Mouse (Mus musculus): ENCODE results near the gene Ppp1r15b. TPM values are rescaled to one million over a fixed set of nuclear protein-coding genes. Genes with fewer than 3 reads are reported as not detected.

The Ppp1r15b gene
- polyA plus RNA-seq, 1 experiment from 2014 or later, result 69.7 TPM

- DNase-seq (ENCODE audit: low spot score), result no peak
- no peak overlapping the region for H3K27ac ChIP-seq (ENCODE audit: low read depth, low read length)
- ATAC-seq (replicated peaks; ENCODE audit: low FRiP score), result no peak
- no peak overlapping the region for H3K4me3 ChIP-seq (ENCODE audit: low read depth, low read length)
- H3K36me3 ChIP-seq (ENCODE audit: control insufficient read depth, insufficient read depth, low read length), result no peaks in the 10 kb centered on the region
- peaks cover 9% of the 10 kb centered on the region; the same call in 1 of the 2 replicates for H3K4me1 ChIP-seq (replicated peaks; ENCODE audit: control insufficient read depth, insufficient read depth, low read length)
- H3K9ac ChIP-seq (ENCODE audit: low read length), result no peak overlapping the region
- no peak overlapping the region for H3K4me2 ChIP-seq (ENCODE audit: low read depth, low read length, severe bottlenecking)
- 64% methylated on average over 4 of the region's 4 CpGs for WGBS
- H3K9me3 ChIP-seq (ENCODE audit: control insufficient read depth, low read length), result no peaks in the 10 kb centered on the region
- H3K27me3 ChIP-seq (ENCODE audit: control insufficient read depth, insufficient read depth, low read length), result no peaks in the 10 kb centered on the region
Observed at GRCm38 (mm10) chr1:133126365-133126740, 4.6 kb upstream of the Ppp1r15b start.

DNA sequence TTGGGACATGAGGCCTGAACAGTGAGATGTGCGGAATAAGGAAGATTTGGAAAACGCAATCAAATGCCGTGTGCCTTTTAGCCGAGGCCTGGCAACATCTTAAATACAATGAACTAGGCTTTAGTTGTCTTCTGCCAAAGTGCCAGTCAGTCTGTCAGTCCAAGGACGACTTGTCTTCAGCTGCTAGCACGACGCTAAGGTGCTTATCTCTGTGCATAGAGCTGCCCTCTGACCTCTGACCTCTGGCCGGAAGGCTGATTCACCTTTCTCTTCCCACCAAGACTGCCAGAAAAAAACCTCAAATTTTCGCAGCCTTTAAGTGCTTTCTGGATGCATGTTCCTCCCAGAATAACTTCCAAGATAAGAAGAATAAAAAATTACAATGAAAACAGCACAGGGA lies 3.6 kb upstream of the Ppp1r15b start:
- ATAC-seq (replicated peaks; ENCODE audit: low FRiP score) (no peak), DNase-seq (ENCODE audit: low spot score) (no peak)
- H3K4me1 ChIP-seq (replicated peaks; ENCODE audit: control insufficient read depth, insufficient read depth, low read length), result peaks cover 9% of the 10 kb centered on the region; the same call in 1 of the 2 replicates
- H3K36me3 ChIP-seq (ENCODE audit: control insufficient read depth, insufficient read depth, low read length), result no peaks in the 10 kb centered on the region
- no peak overlapping the region for H3K9ac ChIP-seq (ENCODE audit: low read length)
- no peaks in the 10 kb centered on the region for H3K27me3 ChIP-seq (ENCODE audit: control insufficient read depth, insufficient read depth, low read length)
- no peak overlapping the region for H3K27ac ChIP-seq (ENCODE audit: low read depth, low read length)
- H3K4me3 ChIP-seq (ENCODE audit: low read depth, low read length), result no peak overlapping the region
- no peak overlapping the region for H3K4me2 ChIP-seq (ENCODE audit: low read depth, low read length, severe bottlenecking)
- no peaks in the 10 kb centered on the region for H3K9me3 ChIP-seq (ENCODE audit: control insufficient read depth, low read length)
- 61% methylated on average over 9 of the region's 9 CpGs for WGBS

- 12% methylated on average over 16 of the region's 16 CpGs for WGBS
- Histone ChIP-seq H3K27me3 (ENCODE audit: control insufficient read depth, insufficient read depth, low read length) (no peaks in the 10 kb centered on the region), H3K4me1 (replicated peaks; ENCODE audit: control insufficient read depth, insufficient read depth, low read length) (peaks cover 20% of the 10 kb centered on the region)
Observed at GRCm38 (mm10) chr1:133129471-133130221, 1.3 kb upstream of the Ppp1r15b start.

GRCm38 (mm10) chr1:133131561-133131905 lies 590 bp downstream of the Ppp1r15b start:
- 0% methylated on average over 35 of the region's 35 CpGs for WGBS
- Histone ChIP-seq H3K4me2 (ENCODE audit: low read depth, low read length, severe bottlenecking) (peak overlapping the region; percentile 99), H3K9ac (ENCODE audit: low read length) (peak overlapping the region; percentile 98), H3K27ac (ENCODE audit: low read depth, low read length) (peak overlapping the region; percentile 93), H3K27me3 (ENCODE audit: control insufficient read depth, insufficient read depth, low read length) (no peaks in the 10 kb centered on the region), H3K4me1 (replicated peaks; ENCODE audit: control insufficient read depth, insufficient read depth, low read length) (peaks cover 27% of the 10 kb centered on the region), H3K4me3 (ENCODE audit: low read depth, low read length) (peak overlapping the region; percentile 96), H3K36me3 (ENCODE audit: control insufficient read depth, insufficient read depth, low read length) (no peaks in the 10 kb centered on the region; the same call in 1 of the 2 replicates), H3K9me3 (ENCODE audit: control insufficient read depth, low read length) (no peaks in the 10 kb centered on the region)
- DNase-seq (ENCODE audit: low spot score) (no peak), ATAC-seq (replicated peaks; ENCODE audit: low FRiP score) (no peak)

More at GRCm38 (mm10) chr1:133129471-133130221, 1.3 kb upstream of the Ppp1r15b start:
- peak overlapping the region; percentile 3; the same call in 1 of the 2 replicates for H3K9ac ChIP-seq (ENCODE audit: low read length)
- H3K36me3 ChIP-seq (ENCODE audit: control insufficient read depth, insufficient read depth, low read length), result no peaks in the 10 kb centered on the region; the same call in 1 of the 2 replicates
- DNase-seq (ENCODE audit: low spot score) (no peak), ATAC-seq (replicated peaks; ENCODE audit: low FRiP score) (no peak)
- no peaks in the 10 kb centered on the region for H3K9me3 ChIP-seq (ENCODE audit: control insufficient read depth, low read length)
- peak overlapping the region; percentile 93 for H3K27ac ChIP-seq (ENCODE audit: low read depth, low read length)
- peak overlapping the region; percentile 28 for H3K4me2 ChIP-seq (ENCODE audit: low read depth, low read length, severe bottlenecking)
- no peak overlapping the region for H3K4me3 ChIP-seq (ENCODE audit: low read depth, low read length)

DNA sequence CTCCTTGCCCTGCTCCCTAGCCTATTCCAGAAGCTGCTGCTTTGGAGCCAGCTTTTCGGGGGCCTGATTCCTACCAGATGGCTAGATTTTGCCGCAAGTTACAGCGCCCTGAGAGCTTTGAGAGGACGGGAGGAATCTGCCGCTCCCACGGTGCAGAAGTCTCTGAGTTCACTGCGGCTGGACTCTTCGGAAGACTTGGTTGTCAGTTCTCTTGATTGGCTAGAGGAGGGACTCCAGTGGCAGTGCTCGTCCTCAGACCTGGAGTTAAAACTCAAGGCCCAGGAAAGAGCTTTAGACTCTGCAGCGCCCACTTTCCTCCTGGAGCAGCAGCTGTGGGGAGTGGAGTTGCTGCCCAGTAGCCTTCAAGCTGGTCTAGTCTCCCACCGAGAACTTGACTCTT lies 993 bp downstream of the Ppp1r15b start:
- H3K27me3 ChIP-seq (ENCODE audit: control insufficient read depth, insufficient read depth, low read length), result no peaks in the 10 kb centered on the region
- under 1% methylated on average over 11 of the region's 11 CpGs for WGBS
- no peaks in the 10 kb centered on the region; the same call in 1 of the 2 replicates for H3K36me3 ChIP-seq (ENCODE audit: control insufficient read depth, insufficient read depth, low read length)
- H3K4me1 ChIP-seq (replicated peaks; ENCODE audit: control insufficient read depth, insufficient read depth, low read length), result peaks cover 27% of the 10 kb centered on the region
- H3K27ac ChIP-seq (ENCODE audit: low read depth, low read length), result peak overlapping the region; percentile 93
- peak overlapping the region; percentile 96 for H3K4me3 ChIP-seq (ENCODE audit: low read depth, low read length)
- no peaks in the 10 kb centered on the region for H3K9me3 ChIP-seq (ENCODE audit: control insufficient read depth, low read length)
- peak overlapping the region; percentile 98 for H3K9ac ChIP-seq (ENCODE audit: low read length)
- ATAC-seq (replicated peaks; ENCODE audit: low FRiP score) (no peak), DNase-seq (ENCODE audit: low spot score) (no peak)
- peak overlapping the region; percentile 99 for H3K4me2 ChIP-seq (ENCODE audit: low read depth, low read length, severe bottlenecking)

DNA sequence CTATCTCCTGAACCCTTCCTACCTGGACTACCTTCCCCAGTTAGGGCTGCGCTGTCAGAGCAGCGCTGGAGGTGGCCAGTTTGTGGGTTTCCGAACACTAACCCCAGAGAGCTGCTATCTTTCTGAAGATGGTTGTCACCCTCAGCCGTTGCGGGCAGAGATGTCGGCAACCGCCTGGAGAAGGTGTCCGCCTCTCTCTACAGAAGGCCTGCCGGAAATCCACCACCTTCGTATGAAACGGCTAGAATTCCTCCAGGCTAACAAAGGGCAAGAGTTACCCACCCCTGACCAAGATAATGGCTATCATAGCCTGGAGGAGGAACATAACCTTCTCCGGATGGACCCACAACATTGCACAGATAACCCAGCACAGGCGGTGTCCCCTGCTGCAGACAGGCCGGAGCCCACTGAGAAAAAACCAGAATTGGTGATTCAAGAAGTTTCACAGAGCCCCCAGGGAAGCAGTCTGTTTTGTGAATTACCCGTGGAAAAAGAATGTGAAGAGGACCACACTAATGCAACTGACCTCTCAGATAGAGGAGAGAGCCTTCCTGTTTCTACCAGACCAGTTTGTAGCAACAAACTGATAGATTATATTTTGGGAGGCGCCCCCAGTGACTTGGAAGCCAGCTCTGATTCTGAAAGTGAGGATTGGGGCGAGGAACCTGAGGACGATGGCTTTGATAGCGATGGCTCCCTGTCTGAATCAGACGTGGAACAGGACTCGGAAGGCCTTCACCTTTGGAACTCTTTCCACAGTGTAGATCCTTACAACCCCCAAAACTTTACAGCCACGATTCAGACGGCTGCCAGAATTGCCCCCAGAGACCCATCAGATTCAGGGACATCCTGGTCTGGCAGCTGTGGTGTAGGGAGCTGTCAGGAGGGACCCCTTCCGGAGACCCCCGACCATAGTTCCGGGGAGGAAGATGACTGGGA lies 1.7 kb downstream of the Ppp1r15b start:
- no peak for DNase-seq (ENCODE audit: low spot score)
- H3K36me3 ChIP-seq (ENCODE audit: control insufficient read depth, insufficient read depth, low read length), result no peaks in the 10 kb centered on the region; the same call in 1 of the 2 replicates
- no peak for ATAC-seq (replicated peaks; ENCODE audit: low FRiP score)

DNA sequence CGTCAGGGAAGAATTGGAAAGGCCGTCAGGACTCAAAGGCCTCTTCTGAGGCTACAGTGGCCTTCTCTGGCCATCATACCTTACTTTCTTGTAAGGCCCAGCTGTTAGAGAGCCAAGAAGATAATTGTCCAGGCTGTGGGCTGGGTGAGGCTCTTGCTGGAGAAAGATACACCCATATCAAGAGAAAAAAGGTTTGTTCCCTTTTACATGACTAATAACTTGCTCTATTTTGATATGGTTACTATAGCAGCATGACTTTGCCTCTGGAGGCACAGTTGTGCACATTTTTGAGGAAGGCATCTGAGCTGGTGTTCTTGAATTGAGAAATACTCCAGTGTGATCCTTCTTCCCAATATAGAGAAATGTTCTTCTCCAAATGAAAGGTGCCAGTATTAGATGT lies 2.5 kb downstream of the Ppp1r15b start:
- Histone ChIP-seq H3K27ac (ENCODE audit: low read depth, low read length) (no peak overlapping the region; the same call in 1 of the 2 replicates), H3K9ac (ENCODE audit: low read length) (peak overlapping the region; percentile 98), H3K36me3 (ENCODE audit: control insufficient read depth, insufficient read depth, low read length) (no peaks in the 10 kb centered on the region; the same call in 1 of the 2 replicates), H3K9me3 (ENCODE audit: control insufficient read depth, low read length) (no peaks in the 10 kb centered on the region), H3K27me3 (ENCODE audit: control insufficient read depth, insufficient read depth, low read length) (no peaks in the 10 kb centered on the region), H3K4me2 (ENCODE audit: low read depth, low read length, severe bottlenecking) (peak overlapping the region; percentile 99), H3K4me3 (ENCODE audit: low read depth, low read length) (peak overlapping the region; percentile 96), H3K4me1 (replicated peaks; ENCODE audit: control insufficient read depth, insufficient read depth, low read length) (peaks cover 27% of the 10 kb centered on the region)
- ATAC-seq (replicated peaks; ENCODE audit: low FRiP score) (no peak), DNase-seq (ENCODE audit: low spot score) (no peak)
- WGBS, result 35% methylated on average over 2 of the region's 2 CpGs

More for the DNA sequence above, 1.7 kb downstream of the Ppp1r15b start:
- H3K4me1 ChIP-seq (replicated peaks; ENCODE audit: control insufficient read depth, insufficient read depth, low read length), result peaks cover 27% of the 10 kb centered on the region
- H3K27ac ChIP-seq (ENCODE audit: low read depth, low read length), result no peak overlapping the region
- peak overlapping the region; percentile 98 for H3K9ac ChIP-seq (ENCODE audit: low read length)
- no peaks in the 10 kb centered on the region for H3K9me3 ChIP-seq (ENCODE audit: control insufficient read depth, low read length)
- peak overlapping the region; percentile 96 for H3K4me3 ChIP-seq (ENCODE audit: low read depth, low read length)
- no peaks in the 10 kb centered on the region for H3K27me3 ChIP-seq (ENCODE audit: control insufficient read depth, insufficient read depth, low read length)
- H3K4me2 ChIP-seq (ENCODE audit: low read depth, low read length, severe bottlenecking), result peak overlapping the region; percentile 99
- 26% methylated on average over 26 of the region's 26 CpGs for WGBS

GRCm38 (mm10) chr1:133134071-133134470 lies 3.1 kb downstream of the Ppp1r15b start:
- Histone ChIP-seq H3K27me3 (ENCODE audit: control insufficient read depth, insufficient read depth, low read length) (no peaks in the 10 kb centered on the region), H3K4me1 (replicated peaks; ENCODE audit: control insufficient read depth, insufficient read depth, low read length) (peaks cover 27% of the 10 kb centered on the region), H3K9me3 (ENCODE audit: control insufficient read depth, low read length) (no peaks in the 10 kb centered on the region), H3K9ac (ENCODE audit: low read length) (peak overlapping the region; percentile 98), H3K27ac (ENCODE audit: low read depth, low read length) (no peak overlapping the region), H3K4me3 (ENCODE audit: low read depth, low read length) (peak overlapping the region; percentile 96), H3K36me3 (ENCODE audit: control insufficient read depth, insufficient read depth, low read length) (peaks cover 3% of the 10 kb centered on the region; the same call in 1 of the 2 replicates), H3K4me2 (ENCODE audit: low read depth, low read length, severe bottlenecking) (peak overlapping the region; percentile 99)
- no peak for ATAC-seq (replicated peaks; ENCODE audit: low FRiP score)
- DNase-seq (ENCODE audit: low spot score), result no peak
- WGBS, result 46% methylated on average over 4 of the region's 4 CpGs
